Mouse (Mus musculus) layer of hippocampus, postnatal 10 days (tissue): Measurements from ENCODE around the gene 1700023F06Rik. TPM values are rescaled to one million over a fixed set of nuclear protein-coding genes. Genes with fewer than 3 reads are reported as not detected.

Source experiments
- DNase-seq, 2 experiments: peaks; one replicate each; pipeline ENCODE4 v3.0.0; 2021; ENCODE audit warnings: low spot score in 2 of 2
- total RNA-seq, 2 experiments: library from RNA; stranded (reverse); gene quantifications; 2 replicates each; pipeline ENCODE4 v1.2.3; 2021

The 1700023F06Rik gene
- total RNA-seq, 2 experiments from 2014 or later: 1.8 TPM

GRCm38 (mm10) chr11:103169664-103170063 lies 38.7 kb downstream of the 1700023F06Rik start:
- DNase-seq: no peak

GRCm38 (mm10) chr11:103168690-103169390 lies 39.5 kb downstream of the 1700023F06Rik start:
- DNase-seq: peak; percentile 82

GRCm38 (mm10) chr11:103164391-103164790 lies 44.0 kb downstream of the 1700023F06Rik start:
- DNase-seq: no peak

GRCm38 (mm10) chr11:103162132-103162531 lies 46.2 kb downstream of the 1700023F06Rik start:
- no peak for DNase-seq

- no peak for DNase-seq
Observed at GRCm38 (mm10) chr11:103161449-103161848, 46.9 kb downstream of the 1700023F06Rik start.

GRCm38 (mm10) chr11:103160738-103161137 lies 47.6 kb downstream of the 1700023F06Rik start:
- no peak for DNase-seq

- peak; percentile 98 for DNase-seq
Observed at GRCm38 (mm10) chr11:103158621-103159478, 49.5 kb downstream of the 1700023F06Rik start.

- DNase-seq: no peak
Observed at GRCm38 (mm10) chr11:103149771-103150170, 58.6 kb downstream of the 1700023F06Rik start.

Other genes with a start within 250 kb of the 1700023F06Rik start
- gene Nmt1, start 180.4 kb downstream of the 1700023F06Rik start, total RNA-seq: 10 to 100 TPM; 79.7 to 87.3 TPM
- gene Dcakd, start 180.2 kb downstream of the 1700023F06Rik start, total RNA-seq: 100 to 1,000 TPM; 117 to 118 TPM
- gene Plcd3, start 106.9 kb downstream of the 1700023F06Rik start, total RNA-seq: 10 to 100 TPM; 13.4 to 13.7 TPM
- gene Acbd4, start 106.9 kb downstream of the 1700023F06Rik start, total RNA-seq: 10 to 100 TPM; 63.1 to 66.1 TPM
- gene Hexim1, start 92.3 kb downstream of the 1700023F06Rik start, total RNA-seq: 10 to 100 TPM; 38.0 to 38.7 TPM
- gene Hexim2, start 76.1 kb downstream of the 1700023F06Rik start, total RNA-seq: 10 to 100 TPM; 14.4 to 16.9 TPM
- 10 to 100 TPM; 83.4 to 87.0 TPM for gene Fmnl1, start 37.5 kb downstream of the 1700023F06Rik start, total RNA-seq
- gene Spata32, start 9.9 kb upstream of the 1700023F06Rik start, total RNA-seq: 1 to 10 TPM; 1.3 to 1.4 TPM
- gene Map3k14, start 58.9 kb upstream of the 1700023F06Rik start, total RNA-seq: 1 to 10 TPM; 3.7 to 3.8 TPM
- gene Arhgap27, start 155.1 kb upstream of the 1700023F06Rik start, total RNA-seq: 1 to 10 TPM; 8.7 to 9.3 TPM
- gene Plekhm1, start 204.1 kb upstream of the 1700023F06Rik start, total RNA-seq: 10 to 100 TPM; 15.0 TPM